Mouse (Mus musculus): ENCODE data around the gene Rab5if.
A peak's percentile ranks its signal among the peaks of the same experiment; 100 is the strongest.
"Not testable (repeated sequence)": the region's sequence is repeated elsewhere in the genome, so short reads cannot be mapped to it uniquely, and the experiment has no call there.

Gene Rab5if

DNA sequence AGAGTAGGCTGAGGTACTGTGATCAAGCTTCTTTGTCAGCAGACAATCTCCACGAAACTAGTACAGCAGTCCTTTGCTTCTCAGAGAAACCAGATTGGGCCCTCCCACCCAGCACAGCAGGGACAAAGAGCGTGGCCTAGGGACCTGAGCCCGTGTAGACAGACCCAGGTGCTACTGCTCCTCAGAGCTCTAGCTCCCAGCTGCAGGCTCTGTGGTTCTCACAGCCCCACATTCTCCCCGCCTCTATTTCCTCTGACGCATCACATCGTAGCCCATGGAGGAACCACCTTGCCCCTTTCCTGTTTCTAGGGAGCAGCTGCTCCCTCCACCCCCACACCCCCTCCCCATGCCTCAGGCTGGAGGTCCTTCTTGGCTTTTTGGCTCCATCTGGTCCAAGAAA lies 24.1 kb downstream of the Rab5if start, which contains the start of gene Sla2:
TSS of gene Sla2 (minus strand) at position 176 of the 400 bp plus-strand sequence.
- no peak for DNase-seq (ENCODE audit: low read depth, low spot score)

- DNase-seq (ENCODE audit: low read depth, low spot score): no peak
These were observed 25.6 kb downstream of the Rab5if start for GRCm38 (mm10) chr2:156888490-156888889.

DNA sequence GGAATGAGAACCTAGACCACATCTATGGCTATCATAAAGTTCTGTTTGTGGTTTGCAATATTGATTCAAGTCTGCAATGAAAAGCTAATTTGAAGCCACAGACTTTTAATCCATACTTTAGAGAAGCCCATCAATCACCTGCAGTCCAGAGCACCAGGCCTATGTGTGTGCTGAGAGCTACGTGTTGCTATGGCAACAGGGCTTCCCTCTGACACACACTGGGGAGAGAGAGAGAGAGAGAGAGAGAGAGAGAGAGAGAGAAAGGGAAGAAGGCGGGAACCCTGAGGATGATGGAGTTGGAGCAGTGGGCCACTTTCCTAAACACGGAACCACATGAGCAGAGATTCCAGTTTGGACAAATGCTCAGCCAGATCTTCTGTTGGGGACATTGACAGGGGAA lies 29.3 kb downstream of the Rab5if start:
- DNase-seq (ENCODE audit: low read depth, low spot score): peak; percentile 41

GRCm38 (mm10) chr2:156892821-156893220 lies 29.9 kb downstream of the Rab5if start:
- no peak for DNase-seq (ENCODE audit: low read depth, low spot score)

DNA sequence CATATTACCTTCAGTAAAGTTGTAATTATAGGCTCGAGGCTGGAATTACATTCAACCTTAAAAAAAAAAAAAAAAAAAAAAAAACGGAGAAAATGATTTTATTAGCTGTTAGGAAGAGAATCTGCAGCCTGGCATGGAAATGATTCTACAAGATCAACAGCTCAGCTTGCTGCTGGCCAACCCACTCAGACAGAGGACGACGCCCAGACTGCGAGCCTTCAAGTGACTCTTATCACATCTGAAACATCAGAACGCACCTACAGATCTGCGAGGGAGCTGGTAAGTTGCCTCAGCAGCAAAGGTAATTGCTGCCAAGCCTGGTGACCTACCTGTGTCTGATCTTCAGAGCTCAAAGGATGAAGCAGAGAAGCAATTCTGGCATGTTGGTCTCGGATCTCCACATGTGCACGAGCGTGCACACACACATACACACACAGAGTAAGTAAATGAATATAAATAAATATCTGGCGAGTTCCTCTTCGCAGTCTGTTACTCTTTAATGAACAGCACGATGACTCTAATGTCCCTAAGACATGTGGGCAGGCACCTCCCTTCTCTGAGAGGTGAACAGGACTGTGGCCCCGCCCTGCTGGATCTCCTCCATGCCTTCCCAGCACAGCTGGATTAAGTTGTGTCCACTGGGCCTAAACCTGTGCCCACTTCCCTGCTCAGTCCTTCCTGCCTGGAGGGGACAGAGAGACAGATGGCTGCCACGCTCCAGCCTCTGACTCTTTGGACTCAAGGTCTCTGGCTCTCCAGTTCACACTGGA lies 31.8 kb downstream of the Rab5if start:
- no peak for DNase-seq (ENCODE audit: low read depth, low spot score)

- DNase-seq (ENCODE audit: low read depth, low spot score): no peak
These were observed 33.5 kb downstream of the Rab5if start for GRCm38 (mm10) chr2:156896384-156896914.

DNA sequence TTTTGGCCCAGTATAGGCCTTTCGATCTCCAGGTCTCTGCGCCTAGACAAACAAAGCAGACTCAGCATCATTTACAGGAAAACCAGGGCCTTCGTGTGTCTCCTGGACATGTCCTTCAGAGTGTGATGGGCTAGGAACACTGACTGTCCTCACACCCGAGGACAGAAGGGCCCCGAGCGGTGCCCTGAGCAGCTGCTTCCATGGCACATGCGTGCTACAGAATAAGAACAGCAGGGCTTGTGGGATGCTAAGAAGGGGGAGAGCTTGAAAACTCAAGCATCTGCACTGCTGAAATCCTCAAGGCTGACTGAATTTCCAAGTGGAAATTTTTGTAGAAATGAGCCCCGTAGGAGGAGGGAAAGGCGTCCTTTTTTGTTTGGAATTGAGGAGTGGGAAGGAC lies 34.1 kb downstream of the Rab5if start:
- no peak for DNase-seq (ENCODE audit: low read depth, low spot score)

- DNase-seq (ENCODE audit: low read depth, low spot score): no peak
These were observed 35.4 kb downstream of the Rab5if start for GRCm38 (mm10) chr2:156898374-156898773.

- DNase-seq (ENCODE audit: low read depth, low spot score): no peak
These were observed 36.3 kb downstream of the Rab5if start for GRCm38 (mm10) chr2:156899184-156899583.

DNA sequence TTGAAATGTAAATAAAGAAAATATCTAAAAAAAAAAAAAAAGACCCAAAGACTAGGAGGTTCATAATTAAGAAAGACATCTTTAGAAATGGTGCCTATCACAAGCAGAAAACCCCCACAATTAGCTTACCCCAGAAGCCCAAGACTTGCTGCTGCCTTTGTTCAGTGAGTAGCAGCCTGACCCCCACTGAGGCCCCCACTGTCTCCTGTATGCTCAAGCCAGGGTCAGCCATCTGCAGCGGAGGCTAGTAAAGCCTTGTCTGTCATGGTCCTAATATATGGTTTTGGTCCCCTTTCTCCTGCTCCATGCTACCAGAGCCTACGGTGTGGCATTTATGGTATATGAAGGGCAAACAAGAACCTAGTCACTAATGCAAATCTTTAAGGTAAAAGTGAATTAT lies 38.4 kb downstream of the Rab5if start:
- no peak for DNase-seq (ENCODE audit: low read depth, low spot score)

- DNase-seq (ENCODE audit: low read depth, low spot score): no peak
These were observed 39.0 kb downstream of the Rab5if start for GRCm38 (mm10) chr2:156901883-156902282.

- not testable (repeated sequence) for DNase-seq (ENCODE audit: low read depth, low spot score)
These were observed 39.5 kb downstream of the Rab5if start for GRCm38 (mm10) chr2:156902411-156902810.

- DNase-seq (ENCODE audit: low read depth, low spot score): no peak
These were observed 40.4 kb downstream of the Rab5if start for GRCm38 (mm10) chr2:156903367-156903766.

DNA sequence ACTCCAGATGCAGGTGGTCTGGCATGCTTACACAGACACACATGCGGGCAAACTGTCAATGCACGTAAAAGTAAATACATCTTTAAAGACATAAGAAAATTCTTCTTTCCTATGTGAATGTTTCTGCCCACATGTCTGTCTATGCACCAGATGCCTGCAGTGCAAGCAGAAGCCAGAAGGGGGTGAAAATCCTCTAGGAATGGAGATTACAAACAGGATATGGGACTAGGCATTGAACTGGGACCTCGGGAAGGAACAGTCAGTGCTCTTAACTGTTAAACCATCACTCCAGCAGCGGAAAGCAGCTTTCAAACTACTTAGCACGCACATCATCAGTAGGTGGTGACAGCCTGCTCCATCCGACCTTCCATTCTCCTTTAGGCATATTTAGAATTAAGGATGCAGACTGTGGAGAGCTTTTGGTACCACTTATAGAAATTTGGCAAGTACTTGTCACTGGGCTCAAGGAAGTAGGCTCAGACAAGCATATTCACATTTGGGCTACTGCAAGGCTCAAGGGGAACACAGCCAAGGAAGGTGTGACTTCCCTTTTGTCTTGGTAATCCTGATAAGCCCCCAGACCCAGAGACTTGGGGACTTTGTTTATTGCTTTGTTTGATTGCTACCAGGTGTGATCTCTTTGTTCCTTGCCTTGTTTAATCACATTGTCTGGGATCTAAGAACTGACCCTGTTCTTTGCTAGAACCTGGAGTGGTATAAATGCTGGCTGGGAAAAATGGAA lies 42.2 kb downstream of the Rab5if start:
- DNase-seq (ENCODE audit: low read depth, low spot score): peak; percentile 66

GRCm38 (mm10) chr2:156905931-156906330 lies 43.0 kb downstream of the Rab5if start:
- not testable (repeated sequence) for DNase-seq (ENCODE audit: low read depth, low spot score)

GRCm38 (mm10) chr2:156913191-156913590 lies 50.3 kb downstream of the Rab5if start:
- DNase-seq (ENCODE audit: low read depth, low spot score): no peak

- DNase-seq (ENCODE audit: low read depth, low spot score): no peak
These were observed 52.6 kb downstream of the Rab5if start for GRCm38 (mm10) chr2:156915559-156915958.

GRCm38 (mm10) chr2:156916419-156917125 lies 53.6 kb downstream of the Rab5if start:
- no peak for DNase-seq (ENCODE audit: low read depth, low spot score)

DNA sequence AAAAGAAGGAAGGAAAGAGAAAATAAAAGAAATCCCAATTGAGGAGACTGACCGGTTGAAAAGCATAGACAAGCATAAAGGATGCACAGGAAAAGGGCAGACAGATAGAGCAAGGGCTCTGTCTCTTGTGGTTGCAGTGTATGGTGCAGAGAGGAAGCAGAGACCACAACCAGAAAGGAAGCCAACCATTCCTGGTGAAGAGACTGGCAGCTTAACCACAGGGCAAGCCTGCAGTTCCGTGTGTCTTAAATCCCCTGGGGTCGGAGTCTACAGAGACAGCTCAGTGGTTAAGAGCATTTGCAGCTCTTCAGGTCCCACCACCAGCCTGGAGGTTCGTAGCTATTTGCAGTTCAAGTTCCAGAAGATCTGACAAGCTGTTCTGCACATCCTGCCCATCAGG lies 55.6 kb downstream of the Rab5if start:
- DNase-seq (ENCODE audit: low read depth, low spot score): no peak

DNA sequence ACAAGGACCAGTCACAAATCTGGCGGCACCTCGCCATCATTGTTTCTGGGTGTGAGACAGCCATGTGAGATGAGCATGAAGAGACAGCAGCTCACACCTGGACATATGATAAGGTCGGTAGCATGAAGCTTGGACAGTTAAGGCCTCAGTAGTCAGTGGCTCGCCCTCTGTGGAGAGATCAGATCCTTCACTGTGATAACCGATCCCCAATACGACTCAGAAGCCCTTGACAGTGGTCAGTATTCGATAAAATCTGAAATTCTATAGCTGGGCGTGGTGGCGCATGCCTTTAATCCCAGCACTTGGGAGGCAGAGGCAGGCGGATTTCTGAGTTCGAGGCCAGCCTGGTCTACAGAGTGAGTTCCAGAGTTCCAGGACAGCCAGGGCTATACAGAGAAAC lies 56.3 kb downstream of the Rab5if start:
- not testable (repeated sequence) for DNase-seq (ENCODE audit: low read depth, low spot score)

DNA sequence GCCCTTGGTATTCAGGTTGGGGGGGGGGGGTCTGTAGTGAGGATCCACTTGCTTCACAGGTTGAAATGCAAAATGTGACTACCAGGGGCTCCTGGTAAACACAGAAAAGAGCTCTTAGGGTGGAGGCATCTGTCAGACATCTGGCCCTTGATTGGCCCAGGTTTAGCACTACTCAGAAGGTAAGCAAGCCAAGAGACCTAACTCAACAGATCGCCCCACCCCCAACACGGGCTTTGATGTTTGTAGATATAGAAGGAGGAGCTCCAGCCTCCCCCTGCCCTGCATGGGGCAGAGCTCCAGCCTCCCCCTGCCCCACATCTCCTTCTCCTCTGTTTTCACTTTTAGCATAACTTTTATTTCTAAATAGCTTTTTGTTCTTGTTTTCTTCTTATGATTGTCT lies 56.9 kb downstream of the Rab5if start:
- DNase-seq (ENCODE audit: low read depth, low spot score): no peak

GRCm38 (mm10) chr2:156923057-156923456 lies 60.1 kb downstream of the Rab5if start:
- no peak for DNase-seq (ENCODE audit: low read depth, low spot score)
